Mouse (Mus musculus): Measurements from ENCODE around the gene Nrp1.

- peak; percentile 25; the same call in 1 of the 2 replicates for TF ChIP-seq CTCF (IDR thresholded peaks at IDR 0.05; ENCODE audit: control insufficient read depth, insufficient read depth, low read length)
- TF ChIP-seq POLR2A (IDR thresholded peaks at IDR 0.05; ENCODE audit: borderline replicate concordance, control insufficient read depth, low read depth, low read length): no peak
These were observed 1.4 kb upstream of the Nrp1 start for GRCm38 (mm10) chr8:128356796-128357539.
